Mouse (Mus musculus) lung, adult 2 months (tissue): ENCODE measurements around the gene Patz1.

Source experiments
- CTCF ChIP-seq: fragments of 200-500 bp; IDR thresholded peaks from 2 replicates; pipeline ENCODE4 v1.5.1; 2011; ENCODE audit warnings: mild to moderate bottlenecking, low read length, control low read depth; ENCODE audit not compliant: insufficient read depth
- POLR2A ChIP-seq: fragments of 200-500 bp; IDR thresholded peaks from 2 replicates; pipeline ENCODE4 v1.6.1; 2011; ENCODE audit warnings: low read depth, mild to moderate bottlenecking, control low read depth, low read length, borderline replicate concordance; ENCODE audit errors: extremely low read depth

GRCm38 (mm10) chr11:3334711-3335316 lies 46.1 kb downstream of the Patz1 start:
- TF ChIP-seq CTCF (no peak), POLR2A (no peak)
